Mouse (Mus musculus) thymus, adult 2 months (tissue): Measurements from ENCODE around the gene Nucks1.

Source experiments
- CTCF ChIP-seq: fragments of 200-500 bp; IDR thresholded peaks from 2 replicates; pipeline ENCODE4 v1.5.1; 2012; ENCODE audit warnings: mild to moderate bottlenecking, control low read depth, low read length, moderate library complexity, borderline replicate concordance; ENCODE audit not compliant: control insufficient read depth, poor library complexity, insufficient read depth; ENCODE audit errors: extremely low read depth
- POLR2A ChIP-seq: fragments of 200-500 bp; IDR thresholded peaks from 2 replicates; pipeline ENCODE4 v1.6.1; 2012; ENCODE audit warnings: mild to moderate bottlenecking, low read length, control low read depth, moderate library complexity; ENCODE audit not compliant: control insufficient read depth, poor library complexity, insufficient read depth; ENCODE audit errors: extremely low read depth

- no peak for TF ChIP-seq POLR2A
- no peak for TF ChIP-seq CTCF
Measured at GRCm38 (mm10) chr1:131879816-131880215, 30.5 kb upstream of the Nucks1 start.
